Mouse (Mus musculus): ENCODE data around the gene Fam174b. TPM values are rescaled to one million over a fixed set of nuclear protein-coding genes. Genes with fewer than 3 reads are reported as not detected.
A peak's percentile ranks its signal among the peaks of the same experiment; 100 is the strongest.

The Fam174b gene
- polyA plus RNA-seq, 1 experiment from 2014 or later, result 84.4 TPM

- Histone ChIP-seq H3K36me3 (no peaks in the 10 kb centered on the region), H3K27ac (peak overlapping the region; percentile 92; the same call in 1 of the 2 replicates), H3K27me3 (no peaks in the 10 kb centered on the region), H3K4me1 (peaks cover 30% of the 10 kb centered on the region), H3K9ac (no peak overlapping the region), H3K4me2 (no peak overlapping the region), H3K4me3 (no peak overlapping the region), H3K9me3 (no peaks in the 10 kb centered on the region)
- 79% methylated on average over 7 of the region's 7 CpGs for WGBS
- no peak for ATAC-seq (ENCODE audit: borderline replicate concordance, extremely low read depth, low FRiP score, low TSS enrichment)
Observed at GRCm38 (mm10) chr7:73749983-73750382, 9.9 kb downstream of the Fam174b start.

- no peaks in the 10 kb centered on the region for H3K9me3 ChIP-seq
- H3K36me3 ChIP-seq, result no peaks in the 10 kb centered on the region
- 57% methylated on average over 1 of the region's 1 CpGs for WGBS
- no peak overlapping the region for H3K9ac ChIP-seq
- H3K27me3 ChIP-seq, result no peaks in the 10 kb centered on the region
- H3K4me1 ChIP-seq, result peaks cover 21% of the 10 kb centered on the region; the same call in 1 of the 2 replicates
- 0 out of 2 replicates have a peak overlapping the region, but pooled peaks have one; percentile 6 for H3K27ac ChIP-seq
- H3K4me3 ChIP-seq, result no peak overlapping the region
- H3K4me2 ChIP-seq, result no peak overlapping the region
- ATAC-seq (ENCODE audit: borderline replicate concordance, extremely low read depth, low FRiP score, low TSS enrichment), result no peak
Observed at GRCm38 (mm10) chr7:73753598-73753997, 13.5 kb downstream of the Fam174b start.

DNA sequence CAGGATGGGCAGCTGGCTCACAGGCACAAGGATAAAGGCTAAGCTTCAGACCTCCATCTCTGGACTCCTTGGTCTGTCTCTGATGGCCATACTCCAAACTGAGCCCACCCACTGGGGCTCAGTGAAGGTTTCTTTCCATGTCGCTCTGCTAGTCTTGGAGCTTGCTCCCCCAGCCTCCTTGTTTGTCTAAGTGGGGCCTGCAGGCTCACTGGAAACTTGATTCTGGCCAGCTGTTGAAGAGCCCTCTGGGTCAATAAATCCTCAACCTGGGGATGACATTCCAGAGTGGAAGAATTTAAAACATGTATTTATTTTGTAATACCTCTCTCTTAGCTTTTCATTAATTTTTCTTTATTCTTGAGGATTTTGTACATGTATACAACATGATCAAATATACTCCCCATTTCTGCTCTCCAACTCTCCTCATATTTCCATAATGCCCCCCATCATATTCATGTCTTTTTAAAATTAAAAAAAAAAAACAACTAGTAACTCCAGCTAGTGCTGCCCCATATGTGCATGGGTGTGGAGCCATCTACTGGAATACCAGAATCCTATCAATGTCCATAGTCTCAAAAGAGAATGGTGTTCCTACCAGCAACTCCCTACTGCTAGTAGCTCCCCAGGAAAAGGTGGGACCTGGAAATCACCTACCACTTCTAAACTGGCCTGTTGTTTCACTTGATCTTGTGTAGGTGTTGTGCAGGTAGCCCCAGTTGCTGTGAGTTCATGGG lies 15.4 kb downstream of the Fam174b start:
- no peaks in the 10 kb centered on the region for H3K27me3 ChIP-seq
- no peak overlapping the region for H3K4me2 ChIP-seq
- no peak overlapping the region for H3K4me3 ChIP-seq
- peak overlapping the region; percentile 73 for H3K27ac ChIP-seq
- 0 out of 2 replicates have a peak, but pooled peaks have one; percentile 28 for ATAC-seq (ENCODE audit: borderline replicate concordance, extremely low read depth, low FRiP score, low TSS enrichment)
- 28% methylated on average over 1 of the region's 1 CpGs for WGBS
- H3K36me3 ChIP-seq, result no peaks in the 10 kb centered on the region
- H3K9ac ChIP-seq, result no peak overlapping the region
- peaks cover 22% of the 10 kb centered on the region; the same call in 1 of the 2 replicates for H3K4me1 ChIP-seq
- H3K9me3 ChIP-seq, result no peaks in the 10 kb centered on the region

GRCm38 (mm10) chr7:73761691-73762189 lies 21.6 kb downstream of the Fam174b start:
- Histone ChIP-seq H3K27me3 (no peaks in the 10 kb centered on the region), H3K4me3 (no peak overlapping the region), H3K36me3 (no peaks in the 10 kb centered on the region), H3K4me2 (no peak overlapping the region), H3K9ac (no peak overlapping the region), H3K4me1 (peaks cover 12% of the 10 kb centered on the region; the same call in 1 of the 2 replicates), H3K27ac (no peak overlapping the region), H3K9me3 (no peaks in the 10 kb centered on the region)
- ATAC-seq (ENCODE audit: borderline replicate concordance, extremely low read depth, low FRiP score, low TSS enrichment), result no peak
- WGBS, result 53% methylated on average over 8 of the region's 8 CpGs

DNA sequence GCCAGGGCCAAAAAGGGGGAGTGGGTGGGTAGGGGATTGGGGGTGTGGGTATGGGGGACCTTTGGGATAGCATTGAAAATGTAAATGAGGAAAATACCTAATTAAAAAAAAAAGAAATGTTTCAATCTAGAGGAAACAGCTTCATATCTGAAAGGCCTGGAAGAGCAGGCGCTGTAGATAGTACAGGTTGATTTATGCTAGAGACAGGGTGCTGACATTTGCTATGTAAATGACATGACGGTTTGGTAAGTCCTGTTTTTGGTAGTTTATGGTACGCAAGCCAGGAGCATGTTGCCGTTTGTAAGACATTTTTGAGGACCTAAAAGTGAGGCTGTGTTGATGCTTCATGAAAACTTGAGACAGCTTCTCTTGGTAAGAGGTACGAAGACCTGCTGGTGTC lies 24.6 kb downstream of the Fam174b start:
- no peak overlapping the region for H3K9ac ChIP-seq
- no peak overlapping the region for H3K4me3 ChIP-seq
- H3K9me3 ChIP-seq, result no peaks in the 10 kb centered on the region
- WGBS, result 72% methylated on average over 5 of the region's 5 CpGs
- H3K27me3 ChIP-seq, result no peaks in the 10 kb centered on the region
- no peak overlapping the region for H3K4me2 ChIP-seq
- H3K27ac ChIP-seq, result no peak overlapping the region
- H3K4me1 ChIP-seq, result 0 out of 2 replicates have a peak, but pooled peaks cover 7% of the 10 kb centered on the region
- ATAC-seq (ENCODE audit: borderline replicate concordance, extremely low read depth, low FRiP score, low TSS enrichment), result no peak
- peaks cover 11% of the 10 kb centered on the region; the same call in 1 of the 2 replicates for H3K36me3 ChIP-seq

DNA sequence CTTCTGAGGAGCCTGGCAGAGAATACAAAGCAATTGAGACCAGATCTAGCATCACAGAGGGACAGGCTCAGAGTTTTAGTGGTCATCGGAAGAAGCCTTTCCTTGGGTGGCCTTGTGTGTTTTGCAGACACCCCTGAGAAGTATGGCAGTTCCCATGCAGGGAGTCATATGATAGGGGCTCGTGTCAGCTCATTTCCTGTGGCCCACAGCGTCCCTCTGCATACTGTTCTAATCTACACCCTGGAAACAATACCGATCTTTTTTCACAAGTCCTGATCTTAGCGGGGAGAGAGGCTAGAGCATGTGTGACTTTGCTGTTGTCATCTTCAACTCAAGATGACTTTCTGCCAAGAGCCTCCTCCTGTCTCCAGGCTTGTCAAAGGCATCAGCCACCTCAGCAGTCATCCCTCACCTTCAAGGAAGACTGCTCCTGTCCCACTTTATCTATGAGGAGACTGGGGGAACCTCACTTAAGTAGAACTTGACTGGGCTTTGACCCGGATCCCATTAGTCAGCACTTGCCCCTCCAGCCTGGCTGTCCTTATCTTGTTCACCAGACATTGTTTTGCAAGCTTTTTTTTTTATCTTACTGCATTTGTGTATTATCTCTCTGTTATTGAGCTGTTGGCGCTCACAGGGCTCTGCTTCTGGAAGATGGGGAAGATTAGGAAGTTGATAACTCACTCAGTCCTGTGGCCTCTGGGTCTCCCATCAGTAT lies 25.2 kb downstream of the Fam174b start:
- H3K9ac ChIP-seq, result no peak overlapping the region
- no peaks in the 10 kb centered on the region for H3K27me3 ChIP-seq
- ATAC-seq (ENCODE audit: borderline replicate concordance, extremely low read depth, low FRiP score, low TSS enrichment), result no peak
- H3K4me1 ChIP-seq, result 0 out of 2 replicates have a peak, but pooled peaks cover 7% of the 10 kb centered on the region
- no peak overlapping the region for H3K27ac ChIP-seq
- 42% methylated on average over 7 of the region's 7 CpGs for WGBS
- H3K36me3 ChIP-seq, result peaks cover 11% of the 10 kb centered on the region; the same call in 1 of the 2 replicates
- H3K4me3 ChIP-seq, result no peak overlapping the region
- no peaks in the 10 kb centered on the region for H3K9me3 ChIP-seq
- H3K4me2 ChIP-seq, result no peak overlapping the region

- Histone ChIP-seq H3K4me3 (no peak overlapping the region), H3K36me3 (peaks cover 11% of the 10 kb centered on the region; the same call in 1 of the 2 replicates), H3K27ac (no peak overlapping the region), H3K4me2 (no peak overlapping the region), H3K9me3 (no peaks in the 10 kb centered on the region), H3K27me3 (no peaks in the 10 kb centered on the region), H3K9ac (no peak overlapping the region), H3K4me1 (peaks cover 18% of the 10 kb centered on the region)
- no peak for ATAC-seq (ENCODE audit: borderline replicate concordance, extremely low read depth, low FRiP score, low TSS enrichment)
- 81% methylated on average over 4 of the region's 4 CpGs for WGBS
Observed at GRCm38 (mm10) chr7:73769224-73769623, 29.1 kb downstream of the Fam174b start.

DNA sequence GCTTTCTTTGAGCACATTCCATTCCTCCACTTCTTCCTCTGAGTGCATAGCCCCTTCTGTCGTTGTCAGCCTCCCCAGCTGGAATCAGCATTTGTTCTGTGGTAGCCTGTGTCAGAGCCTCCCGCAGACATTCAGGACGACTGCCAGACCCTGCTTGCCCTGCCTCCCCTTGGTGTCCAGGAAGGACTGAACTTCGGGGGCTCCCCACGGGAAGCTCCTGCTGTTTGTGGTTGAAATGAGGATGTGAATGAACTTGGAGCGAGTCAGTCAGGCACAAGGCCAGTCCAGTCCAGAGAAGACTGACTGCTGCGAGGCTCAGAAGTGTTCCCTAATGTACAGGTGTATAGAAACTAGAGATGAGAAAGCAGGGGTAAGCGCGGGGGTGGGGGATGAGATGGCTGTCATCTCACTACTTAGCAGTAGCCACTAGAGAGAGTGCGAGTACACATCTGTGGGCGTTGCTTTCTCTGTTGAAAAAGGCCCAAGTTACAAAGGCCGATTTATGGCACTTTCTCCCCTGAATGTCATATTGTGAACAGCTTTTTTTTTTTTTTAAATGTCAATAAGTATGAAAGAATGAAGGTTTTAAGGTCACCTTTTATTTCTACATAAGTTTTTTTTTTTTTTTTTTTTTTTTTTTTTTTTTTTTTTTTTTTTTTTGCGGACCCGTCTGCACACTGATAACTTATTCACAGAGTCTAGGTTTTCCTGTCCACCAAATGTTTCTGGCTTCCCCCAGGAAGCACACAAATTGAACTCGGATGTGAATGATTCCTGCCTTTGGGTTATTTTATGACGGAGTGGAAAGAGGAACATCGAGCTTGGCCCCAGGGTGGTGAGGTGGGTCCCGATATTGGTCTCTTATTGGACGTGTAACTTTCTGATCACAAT lies 31.5 kb downstream of the Fam174b start:
- H3K9ac ChIP-seq, result 0 out of 2 replicates have a peak overlapping the region, but pooled peaks have one; percentile 14
- H3K27me3 ChIP-seq, result no peaks in the 10 kb centered on the region
- peaks cover 18% of the 10 kb centered on the region for H3K4me1 ChIP-seq
- H3K27ac ChIP-seq, result peak overlapping the region; percentile 41; the same call in 1 of the 2 replicates
- no peaks in the 10 kb centered on the region for H3K9me3 ChIP-seq
- ATAC-seq (ENCODE audit: borderline replicate concordance, extremely low read depth, low FRiP score, low TSS enrichment), result peak; percentile 56; the same call in 1 of the 2 replicates
- 35% methylated on average over 19 of the region's 19 CpGs for WGBS
- peak overlapping the region; percentile 24; the same call in 1 of the 2 replicates for H3K4me2 ChIP-seq
- peaks cover 11% of the 10 kb centered on the region; the same call in 1 of the 2 replicates for H3K36me3 ChIP-seq
- no peak overlapping the region for H3K4me3 ChIP-seq

DNA sequence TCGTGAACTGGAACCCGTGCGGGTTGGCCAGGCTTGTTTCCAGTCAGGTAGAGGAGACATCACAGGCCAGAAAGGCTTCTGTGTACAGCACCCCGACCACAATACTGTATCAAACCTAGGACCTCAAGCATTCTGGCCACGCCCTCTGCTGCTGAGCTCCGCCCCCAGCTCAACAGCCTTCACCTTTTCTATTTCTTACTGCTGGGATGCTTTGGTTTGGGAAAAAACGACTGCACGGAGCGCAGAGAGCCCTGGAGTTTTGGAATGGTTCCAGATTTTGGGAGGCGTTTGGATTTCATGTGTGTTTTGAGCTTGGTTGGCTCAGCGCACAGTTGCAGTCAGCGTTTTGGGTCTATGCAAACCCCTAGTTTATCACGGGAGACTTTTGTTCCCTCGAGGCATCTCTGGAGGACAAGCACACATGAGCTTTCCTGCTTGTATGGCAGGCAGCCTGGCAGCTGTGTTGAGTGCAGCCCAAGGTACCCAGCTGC lies 32.2 kb downstream of the Fam174b start:
- Histone ChIP-seq H3K4me3 (no peak overlapping the region), H3K9me3 (no peaks in the 10 kb centered on the region), H3K27ac (peak overlapping the region; percentile 24; the same call in 1 of the 2 replicates), H3K9ac (no peak overlapping the region), H3K4me2 (no peak overlapping the region), H3K4me1 (peaks cover 18% of the 10 kb centered on the region), H3K27me3 (no peaks in the 10 kb centered on the region), H3K36me3 (peaks cover 11% of the 10 kb centered on the region; the same call in 1 of the 2 replicates)
- ATAC-seq (ENCODE audit: borderline replicate concordance, extremely low read depth, low FRiP score, low TSS enrichment), result 0 out of 2 replicates have a peak, but pooled peaks have one; percentile 26
- 44% methylated on average over 14 of the region's 14 CpGs for WGBS

GRCm38 (mm10) chr7:73774781-73775180 lies 34.7 kb downstream of the Fam174b start:
- WGBS, result 62% methylated on average over 9 of the region's 9 CpGs
- no peak overlapping the region for H3K4me2 ChIP-seq
- H3K9me3 ChIP-seq, result no peaks in the 10 kb centered on the region
- H3K27me3 ChIP-seq, result no peaks in the 10 kb centered on the region
- no peak overlapping the region for H3K27ac ChIP-seq
- no peak overlapping the region for H3K9ac ChIP-seq
- no peak overlapping the region for H3K4me3 ChIP-seq
- no peaks in the 10 kb centered on the region for H3K36me3 ChIP-seq
- no peak for ATAC-seq (ENCODE audit: borderline replicate concordance, extremely low read depth, low FRiP score, low TSS enrichment)
- H3K4me1 ChIP-seq, result peaks cover 18% of the 10 kb centered on the region

GRCm38 (mm10) chr7:73777777-73778176 lies 37.7 kb downstream of the Fam174b start:
- Histone ChIP-seq H3K27ac (no peak overlapping the region), H3K4me3 (no peak overlapping the region), H3K4me1 (peaks cover 3% of the 10 kb centered on the region; the same call in 1 of the 2 replicates), H3K4me2 (no peak overlapping the region), H3K27me3 (no peaks in the 10 kb centered on the region), H3K9me3 (no peaks in the 10 kb centered on the region), H3K36me3 (no peaks in the 10 kb centered on the region), H3K9ac (no peak overlapping the region)
- no peak for ATAC-seq (ENCODE audit: borderline replicate concordance, extremely low read depth, low FRiP score, low TSS enrichment)
- 68% methylated on average over 3 of the region's 3 CpGs for WGBS

Data from lung, embryonic 15.5 days (tissue).